Mouse (Mus musculus) hindbrain, embryonic 15.5 days (tissue): Measurements from ENCODE around the gene Garnl3. TPM values are rescaled to one million over a fixed set of nuclear protein-coding genes. Genes with fewer than 3 reads are reported as not detected.

Experiments used
- ATAC-seq: fragments of 200-750 bp; cut with Nextera tagmentation; 2 replicates; pipeline ENCODE4 v1.8.0; 2017; ENCODE audit warnings: low read depth, moderate number of reproducible peaks, moderate TSS enrichment; ENCODE audit not compliant: low FRiP score
- H3K27ac ChIP-seq: fragments of 300-500 bp; sonication (generic); replicated peaks from 2 replicates; pipeline ENCODE4 v1.5.1; 2015; ENCODE audit warnings: mild to moderate bottlenecking, inconsistent platforms
- H3K27me3 ChIP-seq: fragments of 300-500 bp; sonication (generic); 2 replicates; pipeline ENCODE4 v1.6.1; 2015; ENCODE audit warnings: control low read depth, inconsistent platforms
- H3K36me3 ChIP-seq: fragments of 300-500 bp; sonication (generic); 2 replicates; pipeline ENCODE4 v1.6.1; 2015; ENCODE audit warnings: control low read depth, inconsistent platforms
- H3K4me1 ChIP-seq: fragments of 300-500 bp; sonication (generic); replicated peaks from 2 replicates; pipeline ENCODE4 v1.6.1; 2015; ENCODE audit warnings: control low read depth, inconsistent platforms
- H3K4me2 ChIP-seq: fragments of 300-500 bp; sonication (generic); 2 replicates; pipeline ENCODE4 v1.6.1; 2015; ENCODE audit warnings: moderate library complexity, mild to moderate bottlenecking, inconsistent platforms
- H3K4me3 ChIP-seq: fragments of 300-500 bp; sonication (generic); 2 replicates; pipeline ENCODE4 v1.5.1; 2015; ENCODE audit warnings: mild to moderate bottlenecking, inconsistent platforms
- H3K9ac ChIP-seq: fragments of 300-500 bp; sonication (generic); 2 replicates; pipeline ENCODE4 v1.6.1; 2015; ENCODE audit warnings: inconsistent platforms
- H3K9me3 ChIP-seq: fragments of 300-500 bp; sonication (generic); 2 replicates; pipeline ENCODE4 v1.6.1; 2016; ENCODE audit warnings: control low read depth, inconsistent platforms
- WGBS: fragments of 180-500 bp; shearing (Covaris S2); methylation state at CpG from one replicate; pipeline ENCODE4 v1.1.7; 2015; 5-methylcytosine and 5-hydroxymethylcytosine counted together
- polyA plus RNA-seq: library from polyadenylated mRNA; unstranded; fragments of >200 nt; fragmentation: Nextera tagmentation; extraction: Ambion mirVana; gene quantifications from 2 replicates; pipeline ENCODE4 v1.2.1, GENCODE M21; 2015

Garnl3 gene
- polyA plus RNA-seq, 1 experiment from 2014 or later, result 56.7 TPM

- WGBS, result 86% methylated on average over 2 of the region's 2 CpGs
- Histone ChIP-seq H3K4me3 (no peak overlapping the region), H3K27ac (no peak overlapping the region), H3K27me3 (no peaks in the 10 kb centered on the region), H3K4me2 (no peak overlapping the region), H3K9me3 (no peaks in the 10 kb centered on the region), H3K9ac (no peak overlapping the region), H3K4me1 (no peaks in the 10 kb centered on the region), H3K36me3 (peaks cover 13% of the 10 kb centered on the region; the same call in 1 of the 2 replicates)
- ATAC-seq, result no peak
These were observed 11.8 kb upstream of the Garnl3 start for GRCm38 (mm10) chr2:33143292-33143691.

GRCm38 (mm10) chr2:33138491-33138890, 7.0 kb upstream of the Garnl3 start:
- Histone ChIP-seq H3K4me3 (no peak overlapping the region), H3K36me3 (peaks cover 23% of the 10 kb centered on the region; the same call in 1 of the 2 replicates), H3K27ac (no peak overlapping the region), H3K4me2 (no peak overlapping the region), H3K4me1 (no peaks in the 10 kb centered on the region), H3K9me3 (no peaks in the 10 kb centered on the region), H3K9ac (no peak overlapping the region), H3K27me3 (no peaks in the 10 kb centered on the region)
- no peak for ATAC-seq
- WGBS, result 90% methylated on average over 2 of the region's 2 CpGs

DNA sequence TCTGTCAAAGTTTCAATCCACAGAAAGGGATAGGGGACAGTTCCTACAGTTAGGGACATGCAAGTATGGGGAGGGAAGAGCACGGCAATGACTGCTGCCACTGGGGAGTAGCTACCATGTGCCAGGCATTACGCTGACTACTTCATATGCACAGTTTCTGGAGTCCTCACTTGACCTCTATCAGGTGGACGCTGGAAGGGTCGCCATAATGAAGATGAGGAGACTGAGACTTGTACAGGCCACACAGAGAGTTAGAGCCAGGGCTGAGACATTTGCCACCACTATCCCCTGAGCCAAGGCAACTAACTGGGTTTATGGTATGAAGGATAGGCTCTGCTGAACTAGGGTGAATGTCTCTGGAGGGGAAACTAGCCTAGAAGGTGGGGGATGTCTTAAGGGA, 6.3 kb upstream of the Garnl3 start:
- no peaks in the 10 kb centered on the region for H3K27me3 ChIP-seq
- WGBS, result 88% methylated on average over 4 of the region's 4 CpGs

GRCm38 (mm10) chr2:33137244-33137643, 5.8 kb upstream of the Garnl3 start:
- no peak overlapping the region for H3K27ac ChIP-seq
- ATAC-seq, result no peak
- no peaks in the 10 kb centered on the region for H3K27me3 ChIP-seq
- H3K9ac ChIP-seq, result no peak overlapping the region
- H3K36me3 ChIP-seq, result peaks cover 23% of the 10 kb centered on the region; the same call in 1 of the 2 replicates
- peaks cover 6% of the 10 kb centered on the region for H3K4me1 ChIP-seq
- WGBS, result 79% methylated on average over 9 of the region's 9 CpGs
- no peak overlapping the region for H3K4me3 ChIP-seq
- H3K4me2 ChIP-seq, result no peak overlapping the region
- H3K9me3 ChIP-seq, result no peaks in the 10 kb centered on the region

More for the DNA sequence above, 6.3 kb upstream of the Garnl3 start:
- peaks cover 23% of the 10 kb centered on the region; the same call in 1 of the 2 replicates for H3K36me3 ChIP-seq
- H3K4me2 ChIP-seq, result no peak overlapping the region
- H3K9ac ChIP-seq, result no peak overlapping the region
- H3K4me3 ChIP-seq, result no peak overlapping the region
- no peaks in the 10 kb centered on the region for H3K9me3 ChIP-seq
- ATAC-seq, result no peak
- no peak overlapping the region for H3K27ac ChIP-seq
- peaks cover 1% of the 10 kb centered on the region for H3K4me1 ChIP-seq

DNA sequence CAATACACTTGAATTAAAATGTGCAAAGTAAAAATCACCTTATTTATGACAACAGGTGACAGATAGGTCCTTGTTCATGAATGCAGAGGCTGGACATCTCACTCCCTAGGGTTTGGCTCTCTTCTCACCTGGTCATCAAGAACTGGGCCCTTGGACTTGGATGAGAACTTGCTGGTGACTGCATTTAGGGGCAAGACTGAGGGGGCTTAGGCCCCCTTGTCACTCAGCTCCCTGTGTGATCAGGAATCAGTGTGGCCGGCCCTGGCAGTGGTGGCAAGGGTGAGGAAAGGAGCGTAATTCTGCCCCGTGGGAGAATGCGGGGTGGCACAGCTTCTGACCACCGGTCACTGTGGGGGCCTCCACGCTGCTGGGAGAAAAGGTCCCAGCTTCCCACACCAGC, 4.9 kb upstream of the Garnl3 start:
- no peak for ATAC-seq
- Histone ChIP-seq H3K9ac (no peak overlapping the region), H3K9me3 (no peaks in the 10 kb centered on the region), H3K36me3 (peaks cover 23% of the 10 kb centered on the region; the same call in 1 of the 2 replicates), H3K4me3 (no peak overlapping the region), H3K27ac (no peak overlapping the region), H3K4me1 (peaks cover 13% of the 10 kb centered on the region), H3K4me2 (no peak overlapping the region), H3K27me3 (no peaks in the 10 kb centered on the region)
- 91% methylated on average over 6 of the region's 6 CpGs for WGBS

- no peaks in the 10 kb centered on the region for H3K27me3 ChIP-seq
- peaks cover 16% of the 10 kb centered on the region for H3K4me1 ChIP-seq
- peaks cover 13% of the 10 kb centered on the region; the same call in 1 of the 2 replicates for H3K36me3 ChIP-seq
- H3K27ac ChIP-seq, result no peak overlapping the region
- ATAC-seq, result no peak
- no peak overlapping the region for H3K9ac ChIP-seq
- no peak overlapping the region for H3K4me3 ChIP-seq
- H3K9me3 ChIP-seq, result no peaks in the 10 kb centered on the region
- H3K4me2 ChIP-seq, result no peak overlapping the region
- WGBS, result 81% methylated on average over 7 of the region's 7 CpGs
These were observed 3.5 kb upstream of the Garnl3 start for GRCm38 (mm10) chr2:33134766-33135490.

DNA sequence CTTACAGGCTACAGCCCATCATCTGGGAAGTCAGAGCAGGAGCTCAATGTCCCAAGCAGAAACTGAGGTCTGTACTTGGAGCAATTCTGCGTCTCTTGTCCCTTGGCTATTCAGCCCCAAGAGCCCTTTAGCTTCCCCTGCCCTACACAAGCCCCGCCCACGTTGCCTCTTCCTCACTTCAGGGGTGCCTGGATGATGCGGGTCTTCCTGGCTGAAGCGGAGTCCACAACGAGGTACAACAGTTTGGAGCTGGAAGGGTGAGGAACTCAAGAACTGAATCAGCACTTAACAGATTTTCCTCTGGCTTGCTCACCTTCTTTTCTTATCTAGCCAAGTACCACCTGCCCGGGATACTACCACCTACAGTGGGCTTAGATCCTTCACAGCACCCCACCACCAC, 852 bp upstream of the Garnl3 start:
- Histone ChIP-seq H3K36me3 (peaks cover 13% of the 10 kb centered on the region; the same call in 1 of the 2 replicates), H3K4me1 (peaks cover 29% of the 10 kb centered on the region), H3K9ac (no peak overlapping the region), H3K4me3 (no peak overlapping the region), H3K27me3 (no peaks in the 10 kb centered on the region), H3K4me2 (no peak overlapping the region), H3K27ac (no peak overlapping the region), H3K9me3 (no peaks in the 10 kb centered on the region)
- no peak for ATAC-seq
- WGBS, result 6% methylated on average over 7 of the region's 7 CpGs

- Histone ChIP-seq H3K27ac (peak overlapping the region; percentile 66), H3K27me3 (no peaks in the 10 kb centered on the region)
These were observed 649 bp downstream of the Garnl3 start for GRCm38 (mm10) chr2:33130526-33131483.

DNA sequence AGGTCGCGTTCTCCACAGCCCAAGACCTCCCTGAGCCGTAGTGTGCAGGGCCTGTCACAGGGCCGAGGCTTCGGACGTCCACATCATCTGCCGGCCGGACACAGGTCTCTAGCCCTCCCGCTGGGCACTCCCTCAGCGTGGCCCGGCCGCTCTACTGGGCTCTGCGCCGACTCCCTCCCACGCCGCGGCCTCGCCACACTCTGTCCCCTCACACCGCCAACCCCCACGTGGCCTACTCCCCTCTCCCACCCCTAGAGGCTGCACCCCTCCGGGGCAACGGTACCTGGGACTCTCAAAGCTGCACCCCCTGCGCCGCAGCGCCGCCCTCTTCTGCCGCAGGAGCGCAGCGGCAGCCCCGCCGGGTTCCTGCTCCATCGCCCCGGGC, 1.3 kb downstream of the Garnl3 start:
- H3K4me1 ChIP-seq, result peaks cover 29% of the 10 kb centered on the region
- H3K4me2 ChIP-seq, result peak overlapping the region; percentile 89
- peak overlapping the region; percentile 53 for H3K4me3 ChIP-seq
- H3K9ac ChIP-seq, result peak overlapping the region; percentile 56
- WGBS, result under 1% methylated on average over 33 of the region's 33 CpGs
- H3K27me3 ChIP-seq, result no peaks in the 10 kb centered on the region
- H3K9me3 ChIP-seq, result no peaks in the 10 kb centered on the region
- H3K36me3 ChIP-seq, result no peaks in the 10 kb centered on the region
- H3K27ac ChIP-seq, result peak overlapping the region; percentile 62
- ATAC-seq, result peak; percentile 33

More at GRCm38 (mm10) chr2:33130526-33131483, 649 bp downstream of the Garnl3 start:
- H3K4me2 ChIP-seq, result peak overlapping the region; percentile 89
- H3K4me1 ChIP-seq, result peaks cover 29% of the 10 kb centered on the region
- H3K36me3 ChIP-seq, result no peaks in the 10 kb centered on the region
- H3K4me3 ChIP-seq, result peak overlapping the region; percentile 53
- peak; percentile 93 for ATAC-seq
- no peaks in the 10 kb centered on the region for H3K9me3 ChIP-seq
- H3K9ac ChIP-seq, result peak overlapping the region; percentile 56
- WGBS, result under 1% methylated on average over 53 of the region's 55 CpGs

GRCm38 (mm10) chr2:33129696-33130095, 1.8 kb downstream of the Garnl3 start:
- peaks cover 29% of the 10 kb centered on the region for H3K4me1 ChIP-seq
- H3K4me2 ChIP-seq, result peak overlapping the region; percentile 89
- H3K9me3 ChIP-seq, result no peaks in the 10 kb centered on the region
- H3K27me3 ChIP-seq, result no peaks in the 10 kb centered on the region
- 3% methylated on average over 10 of the region's 10 CpGs for WGBS
- no peak for ATAC-seq
- H3K9ac ChIP-seq, result peak overlapping the region; percentile 56
- peak overlapping the region; percentile 53 for H3K4me3 ChIP-seq
- H3K27ac ChIP-seq, result no peak overlapping the region
- no peaks in the 10 kb centered on the region for H3K36me3 ChIP-seq

DNA sequence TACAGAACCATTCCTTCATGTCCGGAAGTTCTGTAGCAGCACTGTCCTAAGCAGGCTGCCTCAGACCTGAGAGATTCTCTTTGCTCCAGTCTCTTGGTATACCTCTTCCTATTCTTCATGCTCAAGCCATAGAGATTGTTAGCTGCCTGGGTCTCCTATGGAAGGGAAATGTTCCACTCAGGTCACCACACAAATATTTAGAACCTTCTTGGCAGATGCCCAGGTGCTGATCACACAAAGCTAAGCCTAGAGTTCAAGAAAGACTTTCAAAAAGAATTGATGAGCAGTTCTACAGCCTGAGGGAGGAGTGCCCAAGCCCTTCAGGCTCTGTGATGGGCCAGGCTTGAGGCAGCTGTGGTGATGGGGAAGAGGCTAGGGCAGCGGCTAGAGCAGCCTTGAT, 2.4 kb downstream of the Garnl3 start:
- Histone ChIP-seq H3K9me3 (no peaks in the 10 kb centered on the region), H3K27ac (no peak overlapping the region), H3K9ac (peak overlapping the region; percentile 56), H3K27me3 (no peaks in the 10 kb centered on the region), H3K36me3 (no peaks in the 10 kb centered on the region), H3K4me2 (peak overlapping the region; percentile 89), H3K4me3 (peak overlapping the region; percentile 53), H3K4me1 (peaks cover 29% of the 10 kb centered on the region)
- WGBS, result 72% methylated on average over 2 of the region's 2 CpGs
- ATAC-seq, result no peak

DNA sequence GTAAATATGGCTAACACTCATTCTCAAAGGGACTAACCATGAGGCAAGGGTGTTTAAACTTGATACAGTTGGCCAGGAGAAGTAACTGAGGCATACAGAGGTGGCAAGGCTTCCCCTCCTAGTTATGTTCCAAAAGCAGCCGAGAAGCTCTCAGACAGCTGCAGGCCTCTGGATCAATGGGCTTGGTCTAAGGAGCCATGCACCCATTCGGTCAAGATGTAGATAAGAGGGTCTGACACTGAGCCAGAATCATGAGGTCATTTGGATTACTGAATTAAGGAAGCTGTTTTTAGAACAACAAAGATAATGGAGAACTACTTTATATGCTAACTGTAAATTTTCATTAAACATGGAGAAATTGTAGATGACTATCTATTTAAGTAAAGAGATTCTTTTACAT, 4.2 kb downstream of the Garnl3 start:
- Histone ChIP-seq H3K9me3 (no peaks in the 10 kb centered on the region), H3K36me3 (no peaks in the 10 kb centered on the region), H3K4me2 (no peak overlapping the region), H3K27ac (no peak overlapping the region), H3K27me3 (no peaks in the 10 kb centered on the region), H3K9ac (no peak overlapping the region), H3K4me3 (no peak overlapping the region), H3K4me1 (peaks cover 24% of the 10 kb centered on the region)
- no peak for ATAC-seq
- 89% methylated on average over 2 of the region's 2 CpGs for WGBS
